Mouse (Mus musculus) lung, postnatal 0 days (tissue): Measurements from ENCODE around the gene Pop5. TPM values are rescaled to one million over a fixed set of nuclear protein-coding genes. Genes with fewer than 3 reads are reported as not detected.

ENCODE experiments used
- ATAC-seq: fragments of 200-750 bp; cut with Nextera tagmentation; 2 replicates; pipeline ENCODE4 v1.8.0; 2017; ENCODE audit warnings: moderate library complexity
- DNase-seq: peaks from one replicate; pipeline ENCODE4 v3.0.0-alpha.2; 2016; ENCODE audit warnings: low spot score
- H3K27ac ChIP-seq: fragments of 300-500 bp; sonication (generic); 2 replicates; pipeline ENCODE4 v1.5.1; 2014; ENCODE audit warnings: antibody characterized with exemption, mild to moderate bottlenecking, low read length, mixed read lengths
- H3K27me3 ChIP-seq: fragments of 300-500 bp; sonication (generic); replicated peaks from 2 replicates; pipeline ENCODE4 v1.6.1; 2014; ENCODE audit warnings: low read length, mixed read lengths; ENCODE audit not compliant: insufficient read depth
- H3K36me3 ChIP-seq: fragments of 300-500 bp; sonication (generic); 2 replicates; pipeline ENCODE4 v1.6.1; 2014; ENCODE audit warnings: low read length, mixed read lengths; ENCODE audit not compliant: insufficient read depth
- H3K4me1 ChIP-seq: fragments of 300-500 bp; sonication (generic); 2 replicates; pipeline ENCODE4 v1.6.1; 2014; ENCODE audit warnings: antibody characterized with exemption, low read depth, low read length, mixed read lengths; ENCODE audit not compliant: insufficient read depth
- H3K4me2 ChIP-seq: fragments of 300-500 bp; sonication (generic); replicated peaks from 2 replicates; pipeline ENCODE4 v1.6.1; 2014; ENCODE audit warnings: low read depth, mild to moderate bottlenecking, low read length, moderate library complexity, mixed read lengths
- H3K4me3 ChIP-seq: fragments of 300-500 bp; sonication (generic); 2 replicates; pipeline ENCODE4 v1.5.1; 2014; ENCODE audit warnings: low read depth, low read length
- H3K9ac ChIP-seq: fragments of 300-500 bp; sonication (generic); replicated peaks from 2 replicates; pipeline ENCODE4 v1.6.1; 2014; ENCODE audit warnings: low read depth, mild to moderate bottlenecking
- H3K9me3 ChIP-seq: fragments of 300-500 bp; sonication (generic); 2 replicates; pipeline ENCODE4 v1.6.1; 2016; ENCODE audit warnings: low read length, mixed read lengths
- CTCF ChIP-seq: IDR thresholded peaks from 2 replicates; pipeline ENCODE4 v1.5.1; 2016; ENCODE audit warnings: antibody characterized with exemption, mild to moderate bottlenecking
- EP300 ChIP-seq: IDR thresholded peaks from 2 replicates; pipeline ENCODE4 v1.6.1; 2016; ENCODE audit warnings: antibody characterized with exemption, mild to moderate bottlenecking, control low read depth
- WGBS: fragments of 180-500 bp; shearing (Covaris S2); extraction: QIAGEN DNeasy Blood & Tissue Kit; methylation state at CpG from one replicate; pipeline ENCODE4 v1.1.7; 2014; 5-methylcytosine and 5-hydroxymethylcytosine counted together
- polyA plus RNA-seq: library from polyadenylated mRNA; unstranded; fragments of >200 nt; fragmentation: Nextera tagmentation; extraction: Ambion mirVana; gene quantifications from 2 replicates; pipeline ENCODE4 v1.2.1, GENCODE M21; 2015

Gene Pop5
- polyA plus RNA-seq, 1 experiment from 2014 or later = 78.8 TPM

GRCm38 (mm10) chr5:115235323-115235771 lies 289 bp upstream of the Pop5 start:
- peak overlapping the region; percentile 86 for H3K4me2 ChIP-seq
- no peaks in the 10 kb centered on the region for H3K27me3 ChIP-seq
- H3K4me3 ChIP-seq = peak overlapping the region; percentile 55
- H3K36me3 ChIP-seq = 0 out of 2 replicates have a peak, but pooled peaks cover 2% of the 10 kb centered on the region
- peak; percentile 61 for ATAC-seq
- H3K9me3 ChIP-seq = no peaks in the 10 kb centered on the region
- peaks cover 7% of the 10 kb centered on the region; the same call in 1 of the 2 replicates for H3K4me1 ChIP-seq
- WGBS = 0% methylated on average over 39 of the region's 45 CpGs
- H3K27ac ChIP-seq = peak overlapping the region; percentile 1; the same call in 1 of the 2 replicates
- TF ChIP-seq EP300 (no peak), CTCF (no peak)
- peak; percentile 75 for DNase-seq
- peak overlapping the region; percentile 23; the same call in 1 of the 2 replicates for H3K9ac ChIP-seq

- peak overlapping the region; percentile 33; the same call in 1 of the 2 replicates for H3K27ac ChIP-seq
- peaks cover 7% of the 10 kb centered on the region; the same call in 1 of the 2 replicates for H3K4me1 ChIP-seq
- TF ChIP-seq CTCF = no peak
- no peak for TF ChIP-seq EP300
- DNase-seq (peak; percentile 95), ATAC-seq (peak; percentile 86)
- H3K9ac ChIP-seq = peak overlapping the region; percentile 57
- no peaks in the 10 kb centered on the region for H3K9me3 ChIP-seq
- H3K27me3 ChIP-seq = no peaks in the 10 kb centered on the region
- peak overlapping the region; percentile 81 for H3K4me3 ChIP-seq
- peak overlapping the region; percentile 98 for H3K4me2 ChIP-seq
- peaks cover 25% of the 10 kb centered on the region; the same call in 1 of the 2 replicates for H3K36me3 ChIP-seq
- WGBS = under 1% methylated on average over 88 of the region's 88 CpGs
Measured at GRCm38 (mm10) chr5:115237803-115238728, 2.4 kb downstream of the Pop5 start.

- Histone ChIP-seq H3K9me3 (no peaks in the 10 kb centered on the region), H3K27me3 (no peaks in the 10 kb centered on the region), H3K9ac (peak overlapping the region; percentile 57; the same call in 1 of the 2 replicates), H3K4me3 (peak overlapping the region; percentile 81; the same call in 1 of the 2 replicates), H3K4me1 (peaks cover 7% of the 10 kb centered on the region; the same call in 1 of the 2 replicates), H3K27ac (no peak overlapping the region), H3K4me2 (peak overlapping the region; percentile 98), H3K36me3 (peaks cover 32% of the 10 kb centered on the region; the same call in 1 of the 2 replicates)
- ATAC-seq (no peak), DNase-seq (no peak)
- TF ChIP-seq CTCF = no peak
- 6% methylated on average over 11 of the region's 11 CpGs for WGBS
Measured at GRCm38 (mm10) chr5:115238729-115239195, 3.1 kb downstream of the Pop5 start.

GRCm38 (mm10) chr5:115240191-115240590 lies 4.6 kb downstream of the Pop5 start:
- WGBS = 84% methylated on average over 11 of the region's 11 CpGs
- H3K9me3 ChIP-seq = no peaks in the 10 kb centered on the region
- no peak for ATAC-seq
- DNase-seq = no peak
- H3K36me3 ChIP-seq = peaks cover 45% of the 10 kb centered on the region; the same call in 1 of the 2 replicates
- H3K4me1 ChIP-seq = peaks cover 7% of the 10 kb centered on the region; the same call in 1 of the 2 replicates
- no peaks in the 10 kb centered on the region for H3K27me3 ChIP-seq
- no peak overlapping the region for H3K27ac ChIP-seq
- H3K9ac ChIP-seq = no peak overlapping the region
- TF ChIP-seq EP300 = no peak
- TF ChIP-seq CTCF = no peak
- H3K4me2 ChIP-seq = no peak overlapping the region
- H3K4me3 ChIP-seq = no peak overlapping the region

GRCm38 (mm10) chr5:115255472-115255871 lies 19.8 kb downstream of the Pop5 start:
- Histone ChIP-seq H3K27me3 (no peaks in the 10 kb centered on the region), H3K9me3 (no peaks in the 10 kb centered on the region), H3K4me3 (no peak overlapping the region), H3K27ac (no peak overlapping the region), H3K36me3 (peaks cover 50% of the 10 kb centered on the region), H3K4me1 (no peaks in the 10 kb centered on the region), H3K9ac (no peak overlapping the region), H3K4me2 (no peak overlapping the region)
- no peak for TF ChIP-seq EP300
- TF ChIP-seq CTCF = no peak
- no peak for DNase-seq
- no peak for ATAC-seq
- 86% methylated on average over 1 of the region's 1 CpGs for WGBS

GRCm38 (mm10) chr5:115256909-115257546 lies 21.4 kb downstream of the Pop5 start:
- no peak overlapping the region for H3K4me3 ChIP-seq
- no peak overlapping the region for H3K4me2 ChIP-seq
- no peaks in the 10 kb centered on the region for H3K9me3 ChIP-seq
- ATAC-seq = no peak
- WGBS = 84% methylated on average over 10 of the region's 10 CpGs
- peaks cover 38% of the 10 kb centered on the region for H3K36me3 ChIP-seq
- H3K4me1 ChIP-seq = no peaks in the 10 kb centered on the region
- DNase-seq = no peak
- H3K9ac ChIP-seq = no peak overlapping the region
- H3K27me3 ChIP-seq = no peaks in the 10 kb centered on the region
- TF ChIP-seq CTCF (no peak), EP300 (no peak)
- no peak overlapping the region for H3K27ac ChIP-seq
